Mouse (Mus musculus): ENCODE measurements around the gene Hes5. TPM values are rescaled to one million over a fixed set of nuclear protein-coding genes. Genes with fewer than 3 reads are reported as not detected.

Gene Hes5
- polyA plus RNA-seq, 2 experiments = 0.77 to 1.6 TPM

DNA sequence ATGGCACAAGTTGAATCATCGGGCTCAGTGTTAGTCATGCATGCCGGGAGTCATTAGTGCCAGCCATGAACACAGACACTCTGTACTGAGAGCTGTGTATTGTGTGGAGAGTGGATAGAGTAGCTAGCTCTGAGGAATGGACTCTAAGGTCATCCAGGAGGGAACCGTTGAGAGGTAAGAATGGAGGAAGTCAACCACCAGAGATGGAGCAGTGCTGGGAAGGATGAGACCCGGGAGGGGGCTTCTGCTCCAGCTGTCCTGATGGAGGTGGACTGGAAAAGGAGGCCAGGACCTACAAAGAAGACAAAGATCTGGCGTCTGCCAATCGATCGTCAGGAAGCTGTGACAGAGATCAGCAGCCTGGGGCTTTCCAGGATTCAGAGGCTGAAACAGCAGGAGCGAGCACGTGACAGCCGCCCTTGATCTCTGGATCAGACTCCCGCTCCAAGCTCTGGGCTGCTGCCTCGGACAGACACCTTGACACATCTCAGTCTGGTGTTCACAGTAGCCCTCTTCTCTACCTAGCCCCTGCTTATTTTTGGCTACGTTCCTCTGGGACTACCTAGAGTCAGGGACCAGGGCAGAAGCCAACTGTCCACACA, 27.3 kb upstream of the Hes5 start:
- Histone ChIP-seq H3K36me3 (ENCODE audit: control insufficient read depth, insufficient read depth, low read length) (no peaks in the 10 kb centered on the region), H3K4me3 (replicated peaks; ENCODE audit: low read length) (no peak overlapping the region), H3K4me1 (ENCODE audit: control insufficient read depth, insufficient read depth, low read length) (no peaks in the 10 kb centered on the region), H3K27me3 (ENCODE audit: control insufficient read depth, insufficient read depth, low read length) (no peaks in the 10 kb centered on the region), H3K27ac (replicated peaks; ENCODE audit: low read depth, low read length) (no peak overlapping the region), H3K9ac (ENCODE audit: low read depth, low read length, severe bottlenecking) (no peak overlapping the region), H3K9me3 (ENCODE audit: control insufficient read depth, low read length) (no peaks in the 10 kb centered on the region), H3K4me2 (replicated peaks; ENCODE audit: low read depth, low read length, severe bottlenecking) (no peak overlapping the region)
- ATAC-seq (ENCODE audit: low FRiP score, low read depth) (no peak), DNase-seq (ENCODE audit: low spot score) (no peak)
- TF ChIP-seq POLR2A (IDR thresholded peaks at IDR 0.05; ENCODE audit: borderline replicate concordance, extremely low read depth, insufficient read depth, insufficient read length) = no peak
- 59% methylated on average over 11 of the region's 13 CpGs for WGBS

- no peaks in the 10 kb centered on the region for H3K27me3 ChIP-seq (ENCODE audit: control insufficient read depth, insufficient read depth, low read length)
- no peak for DNase-seq (ENCODE audit: low spot score)
- WGBS = 85% methylated on average over 2 of the region's 2 CpGs
- no peak overlapping the region for H3K27ac ChIP-seq (replicated peaks; ENCODE audit: low read depth, low read length)
- H3K4me2 ChIP-seq (replicated peaks; ENCODE audit: low read depth, low read length, severe bottlenecking) = no peak overlapping the region
- H3K36me3 ChIP-seq (ENCODE audit: control insufficient read depth, insufficient read depth, low read length) = no peaks in the 10 kb centered on the region
- H3K4me3 ChIP-seq (replicated peaks; ENCODE audit: low read length) = no peak overlapping the region
- no peaks in the 10 kb centered on the region for H3K9me3 ChIP-seq (ENCODE audit: control insufficient read depth, low read length)
- no peak for TF ChIP-seq POLR2A (IDR thresholded peaks at IDR 0.05; ENCODE audit: borderline replicate concordance, extremely low read depth, insufficient read depth, insufficient read length)
- H3K4me1 ChIP-seq (ENCODE audit: control insufficient read depth, insufficient read depth, low read length) = no peaks in the 10 kb centered on the region
- no peak for ATAC-seq (ENCODE audit: low FRiP score, low read depth)
- no peak overlapping the region for H3K9ac ChIP-seq (ENCODE audit: low read depth, low read length, severe bottlenecking)
Observed at GRCm38 (mm10) chr4:154934800-154935199, 25.9 kb upstream of the Hes5 start.

GRCm38 (mm10) chr4:154935788-154936187, 24.9 kb upstream of the Hes5 start:
- Histone ChIP-seq H3K36me3 (ENCODE audit: control insufficient read depth, insufficient read depth, low read length) (no peaks in the 10 kb centered on the region), H3K9me3 (ENCODE audit: control insufficient read depth, low read length) (no peaks in the 10 kb centered on the region), H3K27ac (replicated peaks; ENCODE audit: low read depth, low read length) (no peak overlapping the region), H3K9ac (ENCODE audit: low read depth, low read length, severe bottlenecking) (no peak overlapping the region), H3K4me3 (replicated peaks; ENCODE audit: low read length) (no peak overlapping the region), H3K27me3 (ENCODE audit: control insufficient read depth, insufficient read depth, low read length) (no peaks in the 10 kb centered on the region), H3K4me2 (replicated peaks; ENCODE audit: low read depth, low read length, severe bottlenecking) (no peak overlapping the region), H3K4me1 (ENCODE audit: control insufficient read depth, insufficient read depth, low read length) (no peaks in the 10 kb centered on the region)
- no peak for ATAC-seq (ENCODE audit: low FRiP score, low read depth)
- 83% methylated on average over 7 of the region's 7 CpGs for WGBS
- DNase-seq (ENCODE audit: low spot score) = no peak
- no peak for TF ChIP-seq POLR2A (IDR thresholded peaks at IDR 0.05; ENCODE audit: borderline replicate concordance, extremely low read depth, insufficient read depth, insufficient read length)

DNA sequence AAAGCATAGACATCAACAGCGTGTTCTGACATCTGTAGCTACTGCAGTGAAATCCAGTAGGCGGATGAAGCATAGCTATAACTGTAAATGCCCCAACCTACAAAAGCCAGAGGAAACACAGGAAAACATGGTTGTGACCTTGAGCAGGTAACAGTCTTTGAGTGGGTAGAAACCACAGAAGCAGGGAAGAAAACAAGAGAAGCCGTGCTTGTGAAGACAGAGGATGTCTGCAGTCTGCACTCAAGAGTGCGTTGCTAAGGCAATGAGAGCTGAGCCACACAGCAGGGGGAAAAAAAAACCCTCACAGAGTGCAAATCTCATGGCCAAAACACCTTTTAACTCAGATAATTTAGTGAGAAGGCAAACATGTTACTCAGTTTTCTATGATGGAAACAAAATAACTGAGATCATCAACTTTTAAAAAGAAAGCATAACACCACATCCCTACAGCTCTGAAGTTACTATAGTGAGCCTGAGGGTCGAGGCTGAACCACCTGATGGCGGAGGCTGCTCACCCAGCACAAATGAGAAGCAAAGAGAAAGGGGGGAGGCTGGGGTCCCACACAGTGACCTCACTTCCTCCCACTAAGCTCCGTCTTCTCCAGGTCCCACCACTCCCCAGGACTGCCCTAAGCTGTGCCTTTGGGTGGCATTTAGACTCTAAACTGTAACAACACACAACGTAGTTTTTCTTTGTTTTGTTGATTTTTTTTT, 24.0 kb upstream of the Hes5 start:
- H3K27ac ChIP-seq (replicated peaks; ENCODE audit: low read depth, low read length) = no peak overlapping the region
- H3K4me3 ChIP-seq (replicated peaks; ENCODE audit: low read length) = no peak overlapping the region
- no peak overlapping the region for H3K9ac ChIP-seq (ENCODE audit: low read depth, low read length, severe bottlenecking)
- H3K9me3 ChIP-seq (ENCODE audit: control insufficient read depth, low read length) = no peaks in the 10 kb centered on the region
- no peak overlapping the region for H3K4me2 ChIP-seq (replicated peaks; ENCODE audit: low read depth, low read length, severe bottlenecking)
- no peaks in the 10 kb centered on the region for H3K4me1 ChIP-seq (ENCODE audit: control insufficient read depth, insufficient read depth, low read length)
- DNase-seq (ENCODE audit: low spot score) = no peak
- no peaks in the 10 kb centered on the region for H3K27me3 ChIP-seq (ENCODE audit: control insufficient read depth, insufficient read depth, low read length)
- ATAC-seq (ENCODE audit: low FRiP score, low read depth) = no peak
- no peaks in the 10 kb centered on the region for H3K36me3 ChIP-seq (ENCODE audit: control insufficient read depth, insufficient read depth, low read length)
- 62% methylated on average over 8 of the region's 8 CpGs for WGBS
- no peak for TF ChIP-seq POLR2A (IDR thresholded peaks at IDR 0.05; ENCODE audit: borderline replicate concordance, extremely low read depth, insufficient read depth, insufficient read length)

DNA sequence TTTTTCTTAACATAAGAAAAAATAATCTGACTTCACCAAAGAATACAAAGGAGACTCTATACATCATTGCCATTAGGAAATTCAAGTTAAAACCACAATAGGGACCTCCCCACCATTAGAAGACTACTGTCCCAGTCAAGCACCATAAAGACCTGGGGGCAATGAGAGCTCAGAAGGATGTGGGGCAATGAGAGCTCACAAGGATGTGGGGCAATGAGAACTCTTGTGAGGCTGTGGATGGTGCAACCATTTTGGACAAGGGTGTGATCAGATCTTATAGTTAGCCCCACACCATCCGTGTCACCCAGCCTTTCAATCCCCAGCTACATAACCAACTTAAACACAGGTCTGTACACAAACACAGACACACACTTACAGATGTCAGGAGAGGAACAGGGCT, 23.0 kb upstream of the Hes5 start:
- ATAC-seq (ENCODE audit: low FRiP score, low read depth) (no peak), DNase-seq (ENCODE audit: low spot score) (no peak)
- Histone ChIP-seq H3K9ac (ENCODE audit: low read depth, low read length, severe bottlenecking) (no peak overlapping the region), H3K27me3 (ENCODE audit: control insufficient read depth, insufficient read depth, low read length) (no peaks in the 10 kb centered on the region), H3K4me3 (replicated peaks; ENCODE audit: low read length) (no peak overlapping the region), H3K36me3 (ENCODE audit: control insufficient read depth, insufficient read depth, low read length) (no peaks in the 10 kb centered on the region), H3K27ac (replicated peaks; ENCODE audit: low read depth, low read length) (no peak overlapping the region), H3K9me3 (ENCODE audit: control insufficient read depth, low read length) (no peaks in the 10 kb centered on the region), H3K4me1 (ENCODE audit: control insufficient read depth, insufficient read depth, low read length) (no peaks in the 10 kb centered on the region), H3K4me2 (replicated peaks; ENCODE audit: low read depth, low read length, severe bottlenecking) (no peak overlapping the region)
- WGBS = 65% methylated on average over 1 of the region's 1 CpGs
- TF ChIP-seq POLR2A (IDR thresholded peaks at IDR 0.05; ENCODE audit: borderline replicate concordance, extremely low read depth, insufficient read depth, insufficient read length) = no peak

Measured in limb, embryonic 14.5 days (tissue).